Mouse (Mus musculus) embryo, embryonic 11 days (tissue): ENCODE results near the gene Gm18596.

Experiments used
- DNase-seq: peaks from one replicate; pipeline ENCODE4 v3.0.0-alpha.2; 2015

Gene Gm18596

GRCm38 (mm10) chr10:77709831-77710230 lies 32.6 kb downstream of the Gm18596 start:
- no peak for DNase-seq

DNA sequence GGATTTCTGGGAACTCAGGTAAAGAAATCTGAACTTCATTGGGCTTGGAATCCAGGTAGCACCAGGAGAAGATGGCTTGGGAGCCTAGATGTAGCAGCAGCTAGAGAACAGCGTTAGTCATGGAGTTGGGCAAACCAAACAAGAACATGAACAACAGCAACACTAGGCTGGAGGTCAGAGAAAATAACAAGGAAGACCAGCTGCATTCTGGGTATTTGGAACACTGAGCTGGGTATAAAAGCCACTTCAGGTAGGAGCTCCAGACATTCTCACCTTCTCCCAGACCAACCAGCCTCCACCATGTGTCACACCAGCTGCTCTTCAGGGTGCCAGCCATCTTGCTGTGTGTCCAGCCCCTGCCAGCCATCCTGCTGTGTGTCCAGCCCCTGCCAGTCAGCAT lies 36.1 kb downstream of the Gm18596 start, which contains the start of gene Gm10272:
TSS of gene Gm10272 (plus strand) at position 301 of the 400 bp plus-strand sequence.
- DNase-seq, result no peak

- DNase-seq, result no peak
Observed at GRCm38 (mm10) chr10:77697133-77697532, 45.3 kb downstream of the Gm18596 start, which contains the start of gene Gm9508. Gene Gm9508, minus strand, starts transcription at chr10:77697233.
